Mouse (Mus musculus) lung, postnatal 0 days (tissue): Measurements from ENCODE around the gene Dexi.

Experiments
- CTCF ChIP-seq: IDR thresholded peaks from 2 replicates; pipeline ENCODE4 v1.5.1; 2016; ENCODE audit warnings: antibody characterized with exemption, mild to moderate bottlenecking
- EP300 ChIP-seq: IDR thresholded peaks from 2 replicates; pipeline ENCODE4 v1.6.1; 2016; ENCODE audit warnings: antibody characterized with exemption, mild to moderate bottlenecking, control low read depth

DNA sequence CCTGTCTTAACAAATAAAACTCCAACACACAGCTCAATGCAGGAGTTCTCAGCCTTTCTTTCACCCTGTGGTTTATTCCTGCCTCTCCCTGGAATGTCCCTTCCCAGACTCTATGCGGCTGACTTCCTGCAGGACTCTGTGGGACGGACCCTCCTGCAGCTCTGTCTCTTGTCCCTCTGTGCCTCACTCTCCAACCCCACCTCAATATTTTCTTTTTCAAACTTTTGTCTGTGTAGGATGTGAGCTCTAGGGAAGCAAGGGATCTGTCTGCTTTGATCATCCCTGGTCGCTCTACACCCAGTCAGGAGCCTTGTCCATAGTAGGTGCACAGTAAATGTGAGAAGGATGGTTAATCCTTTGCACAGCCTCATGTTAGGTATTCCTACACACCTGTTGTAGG is 14.5 kb downstream of the Dexi start:
- TF ChIP-seq CTCF: no peak
- no peak for TF ChIP-seq EP300
